10 mouse cellular contexts compared by ENCODE assay signal in the genomic region with DNA sequence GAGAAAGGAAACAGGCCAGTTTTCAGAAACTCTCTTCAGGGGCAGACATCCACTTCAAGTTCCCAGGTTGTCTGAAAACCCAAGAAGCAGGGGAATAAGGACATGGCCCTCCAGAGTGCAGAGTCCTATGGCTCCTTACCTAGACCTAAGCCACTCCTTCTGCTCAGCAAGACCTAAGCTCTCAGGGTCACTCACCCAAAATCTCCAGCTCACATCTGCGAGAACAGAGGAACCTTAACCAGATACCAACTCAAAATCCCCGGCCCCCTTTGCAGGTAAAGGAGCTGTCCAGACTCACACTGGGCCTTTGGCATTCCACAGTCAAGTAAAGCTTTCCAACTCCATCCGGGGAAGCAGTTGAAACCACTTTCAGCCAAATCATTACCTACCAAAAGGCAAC. TPM values are rescaled to one million over a fixed set of nuclear protein-coding genes. Genes with fewer than 3 reads are reported as not detected.
DNase-seq lines count a peak whose midpoint lies in the region; ATAC-seq lines count a peak whose summit lies in the region.
"Had no signal": no experiment of that assay in that cellular context is flagged by ENCODE, and none has a peak within 500 bp of the region (broad histone marks: within the 10 kb centered on the region; RNA-seq: fewer than 3 reads in every experiment).

No protein-coding gene starts in this region.

- no peak for ATAC-seq in heart, embryonic 13.5 days (ENCODE audit: extremely low read depth, insufficient number of reproducible peaks, low FRiP score, low TSS enrichment)
- no peak for ATAC-seq in lung, embryonic 16.5 days (ENCODE audit: low read depth)
- ATAC-seq in forebrain, embryonic 14.5 days: no peak
- no peak for ATAC-seq in midbrain, embryonic 15.5 days (replicated peaks)

- H3K36me3 ChIP-seq in heart, embryonic 13.5 days: no peaks in the 10 kb centered on the region
- no peaks in the 10 kb centered on the region for H3K36me3 ChIP-seq in lung, embryonic 16.5 days (ENCODE audit: control insufficient read depth, insufficient read depth, low read length)
- H3K36me3 ChIP-seq in forebrain, embryonic 14.5 days (ENCODE audit: control insufficient read depth, insufficient read depth, low read length): no peaks in the 10 kb centered on the region
- no peaks in the 10 kb centered on the region for H3K36me3 ChIP-seq in midbrain, embryonic 15.5 days (replicated peaks)

- H3K27ac ChIP-seq in heart, embryonic 13.5 days (replicated peaks): no peak overlapping the region
- peak overlapping the region; percentile 36; the same call in 1 of the 2 replicates for H3K27ac ChIP-seq in lung, embryonic 16.5 days (ENCODE audit: low read length)
- no peak overlapping the region for H3K27ac ChIP-seq in forebrain, embryonic 14.5 days (ENCODE audit: low read depth, low read length)
- no peak overlapping the region for H3K27ac ChIP-seq in midbrain, embryonic 15.5 days

- H3K4me3 ChIP-seq in heart, embryonic 13.5 days: 0 out of 2 replicates have a peak overlapping the region, but pooled peaks have one; percentile 9
- peak overlapping the region; percentile 18; the same call in 1 of the 2 replicates for H3K4me3 ChIP-seq in lung, embryonic 16.5 days (ENCODE audit: low read length)
- peak overlapping the region; percentile 9; the same call in 1 of the 2 replicates for H3K4me3 ChIP-seq in forebrain, embryonic 14.5 days (ENCODE audit: low read depth, low read length)
- no peak overlapping the region for H3K4me3 ChIP-seq in midbrain, embryonic 15.5 days

- no peak for DNase-seq in heart, adult 8-10 months (ENCODE audit: low spot score)
- no peak for DNase-seq in lung, postnatal 10 days
- DNase-seq in forebrain, embryonic 14.5 days (ENCODE audit: low spot score): no peak
- no peak for DNase-seq in adrenal gland, adult 18-20 months (ENCODE audit: low spot score in 2 of 2)
- DNase-seq in adrenal gland, adult (ENCODE audit: inconsistent age in 2 of 2, low spot score in 1 of 2): no peak
- DNase-seq: right cerebral cortex, postnatal 14 days; thymus, postnatal 14 days had no signal

- no peaks in the 10 kb centered on the region for H3K9me3 ChIP-seq in heart, embryonic 13.5 days
- H3K9me3 ChIP-seq in lung, embryonic 16.5 days (ENCODE audit: control insufficient read depth, low read length): no peaks in the 10 kb centered on the region
- no peaks in the 10 kb centered on the region for H3K9me3 ChIP-seq in forebrain, embryonic 14.5 days (replicated peaks; ENCODE audit: control insufficient read depth, low read length)
- no peaks in the 10 kb centered on the region for H3K9me3 ChIP-seq in midbrain, embryonic 15.5 days

- 47% methylated on average over 3 of the region's 3 CpGs for WGBS in heart, embryonic 13.5 days
- WGBS in lung, embryonic 16.5 days: 51% methylated on average over 3 of the region's 3 CpGs
- WGBS in forebrain, embryonic 14.5 days: 55% methylated on average over 3 of the region's 3 CpGs
- WGBS in midbrain, embryonic 15.5 days: 59% methylated on average over 3 of the region's 3 CpGs

- no peaks in the 10 kb centered on the region for H3K27me3 ChIP-seq in heart, embryonic 13.5 days (replicated peaks)
- peaks cover under 1% of the 10 kb centered on the region for H3K27me3 ChIP-seq in lung, embryonic 16.5 days (ENCODE audit: control insufficient read depth, insufficient read depth, low read depth, low read length)
- 0 out of 2 replicates have a peak, but pooled peaks cover 2% of the 10 kb centered on the region for H3K27me3 ChIP-seq in forebrain, embryonic 14.5 days (replicated peaks; ENCODE audit: control insufficient read depth, insufficient read depth, low read length)
- peaks cover 11% of the 10 kb centered on the region for H3K27me3 ChIP-seq in midbrain, embryonic 15.5 days (replicated peaks)

- 0 out of 2 replicates have a peak overlapping the region, but pooled peaks have one; percentile 19 for H3K9ac ChIP-seq in heart, embryonic 13.5 days
- H3K9ac ChIP-seq in lung, embryonic 16.5 days (ENCODE audit: low read length): peak overlapping the region; percentile 41; the same call in 1 of the 2 replicates
- H3K9ac ChIP-seq in forebrain, embryonic 14.5 days (ENCODE audit: low read length): no peak overlapping the region
- H3K9ac ChIP-seq in midbrain, embryonic 15.5 days: no peak overlapping the region

- peaks cover 59% of the 10 kb centered on the region for H3K4me1 ChIP-seq in heart, embryonic 13.5 days
- H3K4me1 ChIP-seq in lung, embryonic 16.5 days (replicated peaks; ENCODE audit: control insufficient read depth, insufficient read depth, low read length): peaks cover 28% of the 10 kb centered on the region
- H3K4me1 ChIP-seq in forebrain, embryonic 14.5 days (ENCODE audit: control insufficient read depth, insufficient read depth, low read length): peaks cover 24% of the 10 kb centered on the region
- peaks cover 39% of the 10 kb centered on the region for H3K4me1 ChIP-seq in midbrain, embryonic 15.5 days

- H3K4me2 ChIP-seq in heart, embryonic 13.5 days: peak overlapping the region; percentile 90
- peak overlapping the region; percentile 33 for H3K4me2 ChIP-seq in lung, embryonic 16.5 days (ENCODE audit: low read depth, low read length)
- H3K4me2 ChIP-seq in forebrain, embryonic 14.5 days (ENCODE audit: low read length): peak overlapping the region; percentile 97
- H3K4me2 ChIP-seq in midbrain, embryonic 15.5 days: peak overlapping the region; percentile 14; the same call in 1 of the 2 replicates

RNA-seq across cellular contexts. Expression of a gene that starts 3.3 kb away (rescaled TPM):
- 68.9 and 70.8 TPM in 2 replicates for polyA plus RNA-seq in heart, embryonic 13.5 days (2015; fragmentation: Nextera tagmentation; extraction: Ambion mirVana)
- total RNA-seq in heart, adult 8-10 months (2022): 100 to 1,000 TPM in 1 of 4 experiments, 10 to 100 TPM in 3; 79.3 to 102 (median 88.5) TPM
- 113 and 117 TPM in 2 replicates for polyA plus RNA-seq in lung, embryonic 16.5 days (2015; fragmentation: Nextera tagmentation; extraction: Ambion mirVana)
- 89.6 and 115 TPM in 2 replicates for polyA plus RNA-seq in forebrain, embryonic 14.5 days (2014; fragmentation: Nextera tagmentation; extraction: Ambion mirVana)
- 114 and 121 TPM in 2 replicates for polyA plus RNA-seq in midbrain, embryonic 15.5 days (2015; fragmentation: Nextera tagmentation; extraction: Ambion mirVana)
- total RNA-seq in adrenal gland, adult 18-20 months (2021): 10 to 100 TPM; 92.3 to 95.1 TPM

Comparison
In these comparisons a context has a peak if more than half of its experiments do, and no peak if none do; other contexts are left out.
1. H3K4me2 ChIP-seq: peak in every context shown above with its lines; median percentile 97 in forebrain, embryonic 14.5 days; 90 in heart, embryonic 13.5 days; 33 in lung, embryonic 16.5 days; 14 in midbrain, embryonic 15.5 days.
2. H3K9ac ChIP-seq: peak in heart, embryonic 13.5 days (single experiment) and lung, embryonic 16.5 days (single experiment); none in forebrain, embryonic 14.5 days (single experiment) and midbrain, embryonic 15.5 days (single experiment).